Mouse (Mus musculus) lung, embryonic 15.5 days (tissue): ENCODE measurements around the gene Sfpq. TPM values are rescaled to one million over a fixed set of nuclear protein-coding genes. Genes with fewer than 3 reads are reported as not detected.
"Not testable (repeated sequence)": the region's sequence is repeated elsewhere in the genome, so short reads cannot be mapped to it uniquely, and the experiment has no call there.

Source experiments
- ATAC-seq: fragments of 200-750 bp; cut with Nextera tagmentation; 2 replicates; pipeline ENCODE4 v1.8.0; 2017; ENCODE audit warnings: moderate number of reproducible peaks, borderline replicate concordance; ENCODE audit not compliant: low FRiP score, low TSS enrichment; ENCODE audit errors: extremely low read depth
- H3K27ac ChIP-seq: fragments of 300-500 bp; sonication (generic); 2 replicates; pipeline ENCODE4 v1.5.1; 2015; ENCODE audit warnings: moderate library complexity, mild to moderate bottlenecking, inconsistent platforms
- H3K27me3 ChIP-seq: fragments of 300-500 bp; sonication (generic); 2 replicates; pipeline ENCODE4 v1.6.1; 2015; ENCODE audit warnings: inconsistent platforms
- H3K36me3 ChIP-seq: fragments of 300-500 bp; sonication (generic); 2 replicates; pipeline ENCODE4 v1.6.1; 2015; ENCODE audit warnings: inconsistent platforms
- H3K4me1 ChIP-seq: fragments of 300-500 bp; sonication (generic); 2 replicates; pipeline ENCODE4 v1.6.1; 2015; ENCODE audit warnings: inconsistent platforms
- H3K4me2 ChIP-seq: fragments of 300-500 bp; sonication (generic); 2 replicates; pipeline ENCODE4 v1.6.1; 2015; ENCODE audit warnings: inconsistent platforms, mild to moderate bottlenecking, moderate library complexity
- H3K4me3 ChIP-seq: fragments of 300-500 bp; sonication (generic); 2 replicates; pipeline ENCODE4 v1.5.1; 2015; ENCODE audit warnings: mild to moderate bottlenecking, inconsistent platforms
- H3K9ac ChIP-seq: fragments of 300-500 bp; sonication (generic); 2 replicates; pipeline ENCODE4 v1.6.1; 2015; ENCODE audit warnings: inconsistent platforms
- H3K9me3 ChIP-seq: fragments of 300-500 bp; sonication (generic); 2 replicates; pipeline ENCODE4 v1.6.1; 2016; ENCODE audit warnings: inconsistent platforms
- WGBS: fragments of 180-500 bp; shearing (Covaris S2); methylation state at CpG from one replicate; pipeline ENCODE4 v1.1.7; 2015; 5-methylcytosine and 5-hydroxymethylcytosine counted together
- polyA plus RNA-seq: library from polyadenylated mRNA; unstranded; fragments of >200 nt; fragmentation: Nextera tagmentation; extraction: Ambion mirVana; gene quantifications from 2 replicates; pipeline ENCODE4 v1.2.1, GENCODE M21; 2015

Sfpq gene
- 88.5 and 93.7 TPM in 2 replicates for polyA plus RNA-seq

GRCm38 (mm10) chr4:127021151-127021945, at the start of gene Sfpq:
Sfpq (plus strand) TSS chr4:127021324.
- Histone ChIP-seq H3K4me1 (peaks cover 18% of the 10 kb centered on the region), H3K27me3 (no peaks in the 10 kb centered on the region), H3K4me2 (peak within 1 kb of the TSS; percentile 83), H3K9ac (peak within 1 kb of the TSS; percentile 100), H3K4me3 (peak within 1 kb of the TSS; percentile 97), H3K9me3 (no peaks in the 10 kb centered on the region), H3K36me3 (peaks cover 27% of the 10 kb centered on the region), H3K27ac (peak within 1 kb of the TSS; percentile 98)
- WGBS = under 1% methylated on average over 53 of the region's 87 CpGs
- peak; percentile 98 for ATAC-seq

- H3K27me3 ChIP-seq = no peaks in the 10 kb centered on the region
- no peak for ATAC-seq
Observed at GRCm38 (mm10) chr4:126977467-126977866, 43.7 kb upstream of the Sfpq start.

GRCm38 (mm10) chr4:126978706-126979105, 42.4 kb upstream of the Sfpq start:
- no peak overlapping the region for H3K4me3 ChIP-seq
- H3K27ac ChIP-seq = no peak overlapping the region
- H3K4me1 ChIP-seq = no peaks in the 10 kb centered on the region
- no peaks in the 10 kb centered on the region for H3K36me3 ChIP-seq
- no peak overlapping the region for H3K4me2 ChIP-seq
- no peaks in the 10 kb centered on the region for H3K9me3 ChIP-seq
- H3K9ac ChIP-seq = no peak overlapping the region
- ATAC-seq = no peak
- 73% methylated on average over 3 of the region's 3 CpGs for WGBS
- H3K27me3 ChIP-seq = no peaks in the 10 kb centered on the region

More at GRCm38 (mm10) chr4:126977467-126977866, 43.7 kb upstream of the Sfpq start:
- Histone ChIP-seq H3K9me3 (no peaks in the 10 kb centered on the region), H3K4me1 (no peaks in the 10 kb centered on the region), H3K36me3 (no peaks in the 10 kb centered on the region), H3K27ac (no peak overlapping the region), H3K9ac (no peak overlapping the region), H3K4me3 (no peak overlapping the region), H3K4me2 (no peak overlapping the region)

DNA sequence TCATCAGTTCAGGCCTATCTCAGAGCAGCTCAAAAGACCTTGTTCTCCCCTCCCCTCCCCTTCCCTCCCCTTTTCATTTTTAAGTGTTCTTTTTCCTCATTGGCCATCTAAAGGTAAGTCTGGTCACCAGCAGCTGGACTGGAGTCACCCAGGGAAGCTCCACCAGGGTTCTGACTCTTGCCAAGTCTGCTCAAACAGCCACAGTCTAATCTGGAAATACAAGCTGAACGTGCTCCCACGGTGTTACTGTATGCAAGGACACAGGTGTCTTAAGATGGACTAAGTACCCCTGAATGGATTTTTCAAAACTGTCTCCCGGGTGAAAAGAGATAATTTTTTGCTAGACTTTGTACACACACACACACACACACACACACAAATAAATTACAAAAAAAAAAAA, 37.8 kb upstream of the Sfpq start:
- WGBS = 48% methylated on average over 3 of the region's 3 CpGs

DNA sequence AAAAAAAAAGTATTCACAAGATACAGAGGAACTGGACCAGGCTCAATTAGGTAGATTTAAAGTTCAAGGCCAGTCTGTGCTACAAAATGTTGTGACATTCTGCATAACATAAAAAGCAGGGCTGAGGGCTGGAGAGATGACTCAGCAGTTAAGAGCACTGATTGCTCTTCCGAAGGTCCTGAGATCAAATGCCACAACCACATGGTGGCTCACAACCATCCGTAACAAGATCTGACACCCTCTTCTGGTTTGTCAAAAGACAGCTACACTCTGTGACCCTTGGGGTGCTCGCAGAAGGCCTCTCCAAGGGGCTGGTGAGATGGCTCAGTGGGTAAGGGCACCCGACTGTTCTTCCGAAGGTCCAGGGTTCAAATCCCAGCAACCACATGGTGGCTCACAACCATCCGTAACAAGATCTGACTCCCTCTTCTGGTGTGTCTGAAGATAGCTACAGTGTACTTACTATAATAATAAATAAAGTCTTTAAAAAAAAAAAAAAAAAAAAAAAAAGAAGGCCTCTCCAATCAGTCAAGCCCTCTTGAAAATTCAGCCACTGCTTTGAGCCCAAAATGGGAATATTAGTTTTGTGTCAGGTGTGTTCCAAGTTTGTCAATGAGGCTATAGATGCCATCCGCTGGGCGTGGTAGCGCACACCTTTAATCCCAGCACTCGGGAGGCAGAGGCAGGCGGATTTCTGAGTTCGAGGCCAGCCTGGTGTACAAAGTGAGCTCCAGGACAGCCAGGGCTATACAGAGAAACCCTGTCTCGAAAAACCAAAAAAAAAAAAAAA, 37.2 kb upstream of the Sfpq start:
- not testable (repeated sequence) for H3K4me2 ChIP-seq, ATAC-seq, H3K4me1 ChIP-seq, H3K36me3 ChIP-seq, H3K27me3 ChIP-seq, H3K4me3 ChIP-seq, H3K27ac ChIP-seq, H3K9ac ChIP-seq, H3K9me3 ChIP-seq
- WGBS = 76% methylated on average over 13 of the region's 13 CpGs

More for the DNA sequence above, 37.8 kb upstream of the Sfpq start:
- ATAC-seq = no peak
- H3K4me1 ChIP-seq = no peaks in the 10 kb centered on the region
- H3K4me2 ChIP-seq = no peak overlapping the region
- no peak overlapping the region for H3K27ac ChIP-seq
- H3K27me3 ChIP-seq = no peaks in the 10 kb centered on the region
- no peak overlapping the region for H3K9ac ChIP-seq
- H3K9me3 ChIP-seq = no peaks in the 10 kb centered on the region
- H3K36me3 ChIP-seq = no peaks in the 10 kb centered on the region
- H3K4me3 ChIP-seq = no peak overlapping the region

GRCm38 (mm10) chr4:126986768-126987167, 34.4 kb upstream of the Sfpq start:
- Histone ChIP-seq H3K9ac (no peak overlapping the region), H3K36me3 (no peaks in the 10 kb centered on the region), H3K27ac (no peak overlapping the region), H3K27me3 (no peaks in the 10 kb centered on the region), H3K9me3 (no peaks in the 10 kb centered on the region), H3K4me1 (no peaks in the 10 kb centered on the region), H3K4me2 (no peak overlapping the region), H3K4me3 (no peak overlapping the region)
- WGBS = 73% methylated on average over 5 of the region's 5 CpGs
- no peak for ATAC-seq

DNA sequence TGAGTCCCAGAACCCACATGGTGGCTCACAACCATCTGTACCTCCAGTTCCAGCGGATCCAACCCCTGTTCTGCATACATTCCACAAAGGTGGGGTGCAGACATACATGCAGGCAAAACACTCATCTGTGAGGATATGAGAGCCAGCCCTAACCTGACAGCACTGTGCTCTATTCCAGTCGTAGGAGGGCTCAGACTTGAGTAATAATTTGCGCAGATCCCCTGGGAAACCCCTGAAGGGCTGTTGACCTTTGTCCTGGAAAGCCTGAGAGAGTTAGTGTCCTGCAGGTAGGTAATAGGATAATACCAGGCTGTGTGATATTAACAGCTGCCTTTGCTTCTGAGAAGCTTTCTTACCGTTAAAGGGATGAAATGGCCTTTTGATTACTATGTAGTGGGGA, 32.6 kb upstream of the Sfpq start:
- no peak overlapping the region for H3K4me2 ChIP-seq
- H3K27ac ChIP-seq = no peak overlapping the region
- WGBS = 64% methylated on average over 4 of the region's 4 CpGs
- no peaks in the 10 kb centered on the region for H3K27me3 ChIP-seq
- H3K9me3 ChIP-seq = no peaks in the 10 kb centered on the region
- H3K4me1 ChIP-seq = no peaks in the 10 kb centered on the region
- H3K4me3 ChIP-seq = no peak overlapping the region
- no peaks in the 10 kb centered on the region for H3K36me3 ChIP-seq
- ATAC-seq = no peak
- no peak overlapping the region for H3K9ac ChIP-seq

DNA sequence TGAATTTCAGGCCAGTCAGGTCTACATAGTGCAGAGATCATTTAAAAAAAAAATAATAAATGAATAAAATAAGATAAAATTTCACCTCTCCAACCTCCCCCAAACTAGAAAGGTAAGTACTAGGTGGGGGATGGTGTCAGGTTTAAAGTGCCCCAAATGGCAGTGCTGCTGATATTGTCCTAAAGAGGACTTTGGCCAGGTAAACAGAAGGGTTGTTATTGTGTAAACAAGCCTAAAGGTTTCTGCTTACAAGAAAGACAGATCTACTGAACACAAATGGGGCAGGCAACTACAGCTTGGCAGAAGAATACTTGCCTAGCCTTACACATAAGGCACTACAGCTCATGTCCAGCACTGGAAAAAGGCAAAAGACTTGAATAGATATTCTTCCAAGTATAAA, 30.6 kb upstream of the Sfpq start:
- Histone ChIP-seq H3K4me1 (no peaks in the 10 kb centered on the region), H3K36me3 (no peaks in the 10 kb centered on the region), H3K9ac (no peak overlapping the region), H3K27ac (no peak overlapping the region), H3K27me3 (no peaks in the 10 kb centered on the region), H3K4me2 (no peak overlapping the region), H3K9me3 (no peaks in the 10 kb centered on the region), H3K4me3 (no peak overlapping the region)
- no peak for ATAC-seq

- no peak overlapping the region for H3K9ac ChIP-seq
- no peaks in the 10 kb centered on the region for H3K9me3 ChIP-seq
- H3K27me3 ChIP-seq = no peaks in the 10 kb centered on the region
- H3K4me1 ChIP-seq = no peaks in the 10 kb centered on the region
- no peak for ATAC-seq
- H3K27ac ChIP-seq = no peak overlapping the region
- H3K4me2 ChIP-seq = no peak overlapping the region
- H3K4me3 ChIP-seq = no peak overlapping the region
- 61% methylated on average over 5 of the region's 5 CpGs for WGBS
- H3K36me3 ChIP-seq = no peaks in the 10 kb centered on the region
Observed at GRCm38 (mm10) chr4:126992356-126992755, 28.8 kb upstream of the Sfpq start.

DNA sequence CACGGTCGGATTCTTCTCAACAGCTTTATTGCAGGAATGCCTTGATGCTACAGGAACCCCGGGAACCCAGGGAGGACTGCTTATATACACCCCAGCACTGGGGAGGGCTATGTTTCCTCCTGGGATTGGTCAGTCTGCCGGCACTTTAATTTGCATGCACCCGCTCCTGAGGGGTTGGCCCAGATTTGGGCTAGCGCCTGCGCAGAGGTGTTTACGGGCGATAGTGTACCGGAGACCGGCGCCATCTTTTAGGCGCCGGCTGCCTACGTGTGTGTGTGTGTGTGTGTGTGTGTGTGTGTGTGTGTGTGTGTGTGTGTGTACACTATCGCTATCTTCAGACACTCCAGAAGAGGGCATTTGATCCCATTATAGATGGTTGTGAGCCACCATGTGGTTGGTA, 21.8 kb upstream of the Sfpq start:
- H3K4me2 ChIP-seq, H3K27me3 ChIP-seq, H3K4me1 ChIP-seq, H3K9me3 ChIP-seq, H3K27ac ChIP-seq, H3K4me3 ChIP-seq, H3K9ac ChIP-seq, H3K36me3 ChIP-seq, ATAC-seq: not testable (repeated sequence)
- WGBS = 94% methylated on average over 16 of the region's 16 CpGs

GRCm38 (mm10) chr4:127000601-127001105, 20.5 kb upstream of the Sfpq start:
- Histone ChIP-seq H3K27ac (no peak overlapping the region), H3K27me3 (no peaks in the 10 kb centered on the region), H3K4me3 (no peak overlapping the region), H3K36me3 (no peaks in the 10 kb centered on the region), H3K4me1 (peaks cover 9% of the 10 kb centered on the region), H3K9me3 (no peaks in the 10 kb centered on the region), H3K4me2 (no peak overlapping the region), H3K9ac (no peak overlapping the region)
- ATAC-seq = no peak
- 48% methylated on average over 8 of the region's 8 CpGs for WGBS

GRCm38 (mm10) chr4:127004384-127004783, 16.7 kb upstream of the Sfpq start:
- Histone ChIP-seq H3K9me3 (no peaks in the 10 kb centered on the region), H3K4me3 (peak overlapping the region; percentile 33; the same call in 1 of the 2 replicates), H3K27ac (no peak overlapping the region), H3K27me3 (no peaks in the 10 kb centered on the region), H3K4me2 (no peak overlapping the region), H3K9ac (no peak overlapping the region), H3K36me3 (no peaks in the 10 kb centered on the region), H3K4me1 (peaks cover 9% of the 10 kb centered on the region)
- 72% methylated on average over 3 of the region's 3 CpGs for WGBS
- ATAC-seq = no peak
